Mouse (Mus musculus): ENCODE measurements at regions not wholly inside any gene's neighbourhood (a gene's known extent, or its start where the extent isn't known, plus 50 kb on each side); places are given as distances from the start of the nearest gene placed in this dataset.

DNA sequence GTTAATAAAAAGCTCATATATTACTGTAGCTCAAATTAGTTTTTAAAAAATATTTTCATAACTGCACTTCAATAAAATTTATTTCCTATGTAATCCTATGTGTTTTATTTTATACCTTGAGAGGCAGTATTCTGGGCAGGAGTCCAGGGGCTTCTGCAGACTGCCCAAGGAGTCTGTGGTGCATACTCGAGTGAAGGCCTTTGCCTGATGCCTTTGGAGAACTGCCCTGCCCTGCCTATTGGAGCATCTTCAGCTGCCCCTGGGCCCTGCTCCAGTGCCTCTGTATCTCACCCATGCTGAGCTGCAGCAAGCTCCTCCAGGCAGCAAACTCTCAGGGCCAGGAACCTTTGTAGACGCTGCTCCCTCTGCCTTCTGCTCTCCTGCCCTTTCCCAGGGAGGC, 223.7 kb upstream of the Gm4791 start:
- TF ChIP-seq CTCF (conservative IDR thresholded peaks at IDR 0.05; ENCODE audit: low read length) (no peak), NANOG (IDR thresholded peaks at IDR 0.05; ENCODE audit: borderline replicate concordance, low read length) (no peak)
